Mouse (Mus musculus): Measurements from ENCODE around the gene Gpt2.

Gpt2 gene

DNA sequence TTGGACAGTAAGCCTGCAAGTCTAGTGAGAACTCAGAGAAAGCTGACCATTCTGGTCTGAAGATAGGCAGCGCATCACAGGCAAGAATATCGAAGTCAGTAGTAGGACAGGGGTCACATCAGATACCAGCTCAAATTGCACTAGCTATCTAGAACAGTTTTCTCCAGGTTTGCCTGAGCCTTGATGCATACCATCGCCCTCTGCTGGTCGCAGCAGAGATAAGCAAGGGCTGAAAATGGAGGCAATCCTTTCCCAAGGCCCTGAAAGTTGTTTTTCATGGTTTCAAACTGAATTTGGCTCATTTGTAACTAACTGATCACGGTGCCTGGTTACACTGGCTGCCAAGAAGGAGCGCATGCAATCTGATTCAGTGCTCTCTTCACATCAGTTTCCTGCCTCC, 33.7 kb downstream of the Gpt2 start:
- DNase-seq (ENCODE audit: low read depth, low spot score), result peak; percentile 72

DNA sequence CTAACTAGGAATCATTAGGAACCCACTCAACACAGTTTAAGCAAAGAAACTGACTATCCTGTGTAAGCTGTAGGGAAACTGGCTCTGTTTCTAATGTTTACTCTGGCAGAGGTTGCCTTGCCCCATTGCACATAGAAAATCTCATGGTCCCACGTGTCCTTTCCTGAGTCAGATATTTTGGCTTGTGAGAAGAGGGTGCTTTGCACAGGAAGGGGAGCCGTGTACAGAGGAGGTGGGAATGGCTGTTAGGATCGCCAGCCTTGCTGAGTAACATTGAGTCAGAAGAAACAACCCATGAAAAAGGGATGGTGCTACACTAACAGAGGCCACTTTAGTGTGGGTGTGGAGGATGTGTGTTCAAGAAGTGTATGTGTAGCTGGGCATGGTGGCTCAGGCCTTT, 36.6 kb downstream of the Gpt2 start:
- DNase-seq (ENCODE audit: low read depth, low spot score), result no peak

DNA sequence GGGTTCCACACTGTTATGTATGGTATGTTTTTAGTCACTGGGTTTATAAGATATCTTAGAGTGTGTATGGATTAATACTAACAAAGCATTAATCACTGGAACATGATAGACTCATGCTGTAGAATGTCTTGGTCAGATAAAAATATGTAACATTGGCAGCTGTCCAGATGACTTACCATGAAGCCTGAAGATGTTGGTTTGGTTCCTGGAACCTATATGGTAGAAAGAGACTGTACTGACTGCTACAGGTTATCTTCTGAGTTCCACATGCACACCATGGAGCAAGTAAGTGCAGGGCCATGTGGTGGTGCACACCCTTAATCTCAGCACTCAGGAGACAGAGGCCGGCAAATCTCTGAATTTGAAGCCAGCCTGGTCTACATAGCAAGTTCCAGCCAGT, 38.3 kb downstream of the Gpt2 start:
- DNase-seq (ENCODE audit: low read depth, low spot score), result no peak

- no peak for DNase-seq (ENCODE audit: low read depth, low spot score)
Measured at GRCm38 (mm10) chr8:85531471-85531870, 39.1 kb downstream of the Gpt2 start.

- no peak for DNase-seq (ENCODE audit: low read depth, low spot score)
Measured at GRCm38 (mm10) chr8:85532843-85533242, 40.5 kb downstream of the Gpt2 start.

DNA sequence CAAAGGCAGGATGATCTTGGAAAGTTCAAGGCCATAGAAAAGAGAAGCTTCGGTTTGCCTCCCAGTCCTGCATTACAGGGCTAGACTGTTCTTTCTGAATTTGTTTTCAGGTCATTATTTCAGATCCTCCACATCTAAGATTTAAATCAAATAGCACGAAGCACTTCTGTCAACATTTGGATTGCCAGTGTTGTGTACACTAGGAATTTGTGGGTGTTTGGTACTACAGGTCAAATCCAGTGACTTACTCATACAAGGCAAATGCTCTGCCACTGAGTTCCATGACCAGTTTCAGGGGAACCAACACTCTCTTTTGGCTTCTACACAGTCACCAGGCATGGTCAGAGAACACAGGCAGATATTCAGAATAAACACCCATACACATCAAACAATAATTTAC, 41.1 kb downstream of the Gpt2 start:
- DNase-seq (ENCODE audit: low read depth, low spot score), result no peak

GRCm38 (mm10) chr8:85534163-85534562, 41.8 kb downstream of the Gpt2 start:
- DNase-seq (ENCODE audit: low read depth, low spot score), result no peak

GRCm38 (mm10) chr8:85536332-85536731, 44.0 kb downstream of the Gpt2 start:
- DNase-seq (ENCODE audit: low read depth, low spot score), result no peak

DNA sequence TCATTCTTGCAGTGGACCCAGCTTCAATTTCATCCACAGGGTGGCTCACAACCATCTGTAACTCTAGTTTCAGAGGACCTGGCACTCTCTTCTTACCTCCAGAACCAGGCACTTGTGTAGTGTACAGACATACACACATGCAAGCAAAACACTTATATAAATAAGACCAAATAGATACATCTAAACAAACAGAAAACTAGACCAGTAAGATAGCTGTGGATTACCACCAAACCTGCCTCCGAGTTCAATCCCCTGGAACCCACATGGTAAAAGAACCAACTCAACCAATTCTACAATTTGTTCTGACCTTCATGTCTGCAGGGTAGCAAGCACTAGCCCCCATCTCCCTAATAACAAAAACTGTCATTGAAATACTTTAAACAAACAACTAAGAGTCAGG, 59.6 kb downstream of the Gpt2 start:
- no peak for DNase-seq (ENCODE audit: low read depth, low spot score)

GRCm38 (mm10) chr8:85554391-85555180, 62.2 kb downstream of the Gpt2 start:
- DNase-seq (ENCODE audit: low read depth, low spot score), result peak; percentile 44

DNA sequence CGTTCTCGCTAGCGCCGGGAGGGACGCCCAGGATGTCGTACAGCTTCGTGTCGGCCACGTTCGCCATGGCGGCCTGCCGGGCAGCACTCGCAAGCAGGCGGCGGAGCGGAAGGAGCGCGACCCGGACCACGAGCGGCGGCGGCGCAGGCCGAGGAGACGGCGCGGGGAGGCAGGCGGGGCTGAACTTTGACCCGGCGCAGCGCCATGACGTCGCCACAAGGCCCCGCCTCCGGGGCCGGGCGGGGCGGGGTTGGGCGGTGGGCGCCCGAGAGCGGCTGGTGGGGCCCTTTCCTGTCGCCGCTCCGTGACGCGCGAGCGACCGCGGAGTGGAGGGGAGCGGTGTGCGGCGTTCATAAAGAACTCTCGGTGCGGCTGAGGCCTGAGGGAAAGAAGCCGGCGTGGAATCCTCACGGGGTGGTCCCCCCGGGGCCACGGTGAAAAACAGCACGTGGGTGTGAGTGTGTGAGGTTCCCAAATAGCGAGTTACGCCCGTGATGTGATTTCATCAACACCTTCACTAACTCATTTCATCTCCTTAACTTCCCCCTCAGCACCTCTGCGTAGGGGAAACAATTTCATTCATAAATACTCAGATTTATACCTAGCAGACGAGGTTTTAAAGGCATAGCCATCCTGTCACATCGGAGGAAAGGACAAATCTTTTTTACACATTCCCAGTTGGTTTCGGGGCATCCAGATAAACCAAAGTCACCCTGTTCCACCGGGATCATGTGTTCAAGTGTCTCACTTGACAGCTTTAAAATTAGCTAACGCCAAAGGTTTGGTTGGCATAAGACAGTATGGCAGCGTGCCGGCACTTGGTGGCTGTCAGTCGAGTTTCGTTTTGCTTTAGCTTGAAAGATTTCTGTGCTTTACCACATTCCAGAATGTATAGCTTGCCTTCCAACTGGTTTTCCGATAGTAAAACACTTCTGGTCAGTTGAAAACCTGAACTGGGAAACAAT, 63.1 kb downstream of the Gpt2 start, which contains the start of gene Dnaja2:
Gene Dnaja2 (minus strand): TSS at position 164 of the 965 bp plus-strand sequence.
- DNase-seq (ENCODE audit: low read depth, low spot score), result peak; percentile 93

DNA sequence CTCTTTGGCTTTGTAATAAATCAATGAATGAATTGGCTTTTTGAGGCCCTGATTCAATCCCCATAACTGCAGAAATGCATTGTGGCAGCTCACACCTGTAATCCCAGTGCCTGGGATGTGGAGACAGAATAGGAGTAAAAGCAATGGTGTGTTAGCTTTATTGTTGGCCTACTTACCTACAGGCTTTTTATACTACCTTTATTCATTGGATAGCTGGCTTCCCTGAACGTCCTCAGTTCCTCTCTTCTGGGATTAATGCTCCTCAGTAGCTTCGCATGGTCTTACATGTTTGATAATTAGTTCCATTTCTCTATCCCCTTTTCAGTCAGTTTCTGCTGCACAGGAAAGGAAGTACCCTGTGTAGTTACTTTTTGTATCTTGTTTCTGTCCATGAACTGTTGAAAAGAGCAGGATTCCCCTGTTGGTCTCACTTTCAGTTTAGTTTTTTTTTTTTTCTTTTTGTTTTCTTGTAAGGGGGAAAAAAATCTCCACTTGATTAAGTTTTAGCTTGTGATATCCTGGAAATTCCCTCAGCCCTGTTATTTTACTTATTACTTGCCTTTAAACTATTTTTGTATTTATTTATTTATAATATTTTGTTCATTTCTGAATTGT, 64.7 kb downstream of the Gpt2 start:
- no peak for DNase-seq (ENCODE audit: low read depth, low spot score)

GRCm38 (mm10) chr8:85557601-85557986, 65.2 kb downstream of the Gpt2 start:
- no peak for DNase-seq (ENCODE audit: low read depth, low spot score)

DNA sequence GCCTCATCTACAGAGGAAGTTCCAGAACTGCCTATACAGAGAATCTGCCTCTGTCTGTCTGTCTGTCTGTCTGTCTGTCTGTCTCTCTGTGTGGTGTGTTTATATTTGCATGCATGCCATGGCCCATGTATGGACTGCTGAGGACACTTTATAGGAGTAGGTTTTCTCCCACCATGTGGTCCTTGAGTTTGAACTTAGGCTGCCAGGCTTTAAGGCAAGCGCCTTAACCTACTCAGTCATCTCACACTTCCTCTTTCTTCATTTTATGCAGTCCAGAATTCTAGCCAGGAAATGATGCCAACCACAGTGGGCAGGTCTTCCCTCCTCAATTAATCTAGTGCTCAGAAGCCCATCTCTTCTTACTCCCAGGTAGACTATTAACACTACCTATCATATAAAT, 66.8 kb downstream of the Gpt2 start:
- DNase-seq (ENCODE audit: low read depth, low spot score), result no peak

DNA sequence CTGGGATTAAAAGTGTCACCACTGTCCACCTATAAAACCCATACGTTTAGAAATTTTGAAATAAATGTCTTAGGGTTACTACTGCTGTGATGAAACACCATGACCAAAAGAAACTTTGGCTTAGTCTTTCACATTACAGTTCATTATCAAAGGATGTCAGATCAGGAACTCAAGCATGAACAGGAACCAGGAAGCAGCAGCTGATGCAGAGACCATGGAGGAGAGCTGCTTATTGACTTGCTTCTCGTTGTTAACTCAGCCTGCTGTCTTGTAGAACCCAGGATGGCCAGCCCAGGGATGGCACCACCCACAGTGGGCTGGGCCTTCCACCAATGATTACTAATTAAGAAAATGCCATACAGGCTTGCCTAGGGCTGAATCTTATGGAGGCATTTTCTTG, 67.6 kb downstream of the Gpt2 start:
- no peak for DNase-seq (ENCODE audit: low read depth, low spot score)

GRCm38 (mm10) chr8:85563336-85563735, 71.0 kb downstream of the Gpt2 start:
- no peak for DNase-seq (ENCODE audit: low read depth, low spot score)

DNA sequence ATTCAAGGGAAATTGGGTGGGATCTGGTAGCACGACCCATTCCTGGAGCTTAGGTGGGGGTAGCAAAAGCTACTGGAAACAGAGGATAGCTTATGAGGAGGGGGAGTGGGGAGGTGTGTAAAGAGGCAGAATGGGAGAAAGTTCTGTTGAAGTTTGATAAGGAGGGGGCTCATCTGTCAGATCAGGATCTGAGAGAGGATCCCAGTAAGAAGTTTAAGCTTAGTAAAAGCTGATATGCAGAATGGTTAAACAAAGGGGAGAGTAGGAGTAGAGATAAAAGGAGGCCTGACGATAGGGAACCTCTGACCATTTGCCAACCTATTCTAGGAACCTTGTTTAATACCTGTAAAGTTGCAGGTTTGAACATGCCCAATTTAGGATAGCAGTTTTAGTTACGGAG, 72.8 kb downstream of the Gpt2 start:
- DNase-seq (ENCODE audit: low read depth, low spot score), result no peak

GRCm38 (mm10) chr8:85567801-85568200, 75.4 kb downstream of the Gpt2 start:
- no peak for DNase-seq (ENCODE audit: low read depth, low spot score)

DNA sequence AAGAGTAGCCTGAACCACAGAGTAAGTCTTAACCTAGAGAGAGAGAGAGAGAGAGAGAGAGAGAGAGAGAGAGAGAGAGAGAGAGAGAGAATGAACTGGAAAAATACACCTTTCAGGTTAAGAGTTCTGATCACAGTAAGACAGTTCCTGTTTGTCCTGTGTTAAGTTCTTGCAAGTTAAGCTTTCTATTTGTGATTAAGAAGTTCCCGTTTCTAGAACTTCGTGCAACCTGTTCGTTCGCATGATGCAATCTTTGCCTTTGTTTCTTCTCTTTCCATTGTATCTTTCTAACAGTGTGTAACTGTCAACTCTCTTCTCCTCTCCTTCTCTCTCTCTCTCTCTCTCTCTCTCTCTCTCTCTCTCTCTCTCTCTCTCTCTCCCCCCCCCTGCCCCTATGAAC, 78.1 kb downstream of the Gpt2 start:
- no peak for DNase-seq (ENCODE audit: low read depth, low spot score)

- no peak for DNase-seq (ENCODE audit: low read depth, low spot score)
Measured at GRCm38 (mm10) chr8:85573972-85574496, 81.7 kb downstream of the Gpt2 start.

All from mesoderm, embryonic 11.5 days (tissue).